Mouse (Mus musculus) heart, adult 2 months (tissue): ENCODE data around the gene Cox10.

Experiments
- CTCF ChIP-seq: fragments of 200-600 bp; IDR thresholded peaks from 2 replicates; pipeline ENCODE4 v1.8.1; 2022; ENCODE audit warnings: antibody characterized with exemption, mild to moderate bottlenecking, moderate library complexity
- EP300 ChIP-seq: fragments of 200-500 bp; IDR thresholded peaks from 2 replicates; pipeline ENCODE4 v1.6.1; 2011; ENCODE audit warnings: low read depth, low read length, control low read depth; ENCODE audit not compliant: insufficient read depth

DNA sequence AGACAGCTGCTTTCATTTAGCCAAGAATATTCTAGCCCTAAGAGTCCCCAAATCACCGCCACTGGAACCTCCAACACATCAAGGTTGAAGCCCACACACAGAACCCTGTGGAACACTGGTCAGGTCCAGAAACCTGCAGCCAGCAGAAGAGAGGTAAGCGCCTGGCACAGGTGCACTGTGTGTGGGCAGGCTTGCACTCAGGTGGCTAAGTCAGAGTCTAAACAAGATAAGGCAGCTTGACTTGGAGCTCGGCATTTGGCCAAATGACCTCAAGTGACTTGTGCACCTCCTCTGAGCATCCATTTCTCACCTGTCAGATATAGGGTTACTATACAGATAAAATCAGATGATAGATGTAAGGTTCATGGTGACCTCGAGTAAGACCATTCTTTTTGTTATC lies 53.4 kb downstream of the Cox10 start:
- TF ChIP-seq EP300 (no peak), CTCF (no peak)
